Mouse (Mus musculus) hindlimb bud, embryonic 11.5 days (tissue): ENCODE results near the gene Spata5.

Experiments
- DNase-seq: peaks from one replicate; pipeline ENCODE4 v3.0.0-alpha.2; 2012; ENCODE audit warnings: low read depth, low spot score; ENCODE audit errors: extremely low spot score

Spata5 gene

GRCm38 (mm10) chr3:37614878-37615650, 195.4 kb downstream of the Spata5 start:
- no peak for DNase-seq

GRCm38 (mm10) chr3:37616586-37617547, 197.2 kb downstream of the Spata5 start:
- DNase-seq, result peak; percentile 50
